Mouse (Mus musculus) limb, embryonic 12.5 days (tissue): ENCODE results near the gene Tbkbp1. TPM values are rescaled to one million over a fixed set of nuclear protein-coding genes. Genes with fewer than 3 reads are reported as not detected.

Experiments used
- ATAC-seq: fragments of 200-750 bp; cut with Nextera tagmentation; 2 replicates; pipeline ENCODE4 v1.8.0; 2017; ENCODE audit warnings: low read depth, moderate TSS enrichment; ENCODE audit not compliant: insufficient number of reproducible peaks, insufficient read depth, low FRiP score, low TSS enrichment
- H3K27ac ChIP-seq: fragments of 300-500 bp; sonication (generic); 2 replicates; pipeline ENCODE4 v1.5.1; 2016; ENCODE audit warnings: mild to moderate bottlenecking, moderate library complexity
- H3K27me3 ChIP-seq: fragments of 300-500 bp; sonication (generic); 2 replicates; pipeline ENCODE4 v1.6.1; 2016; ENCODE audit warnings: mild to moderate bottlenecking, moderate library complexity
- H3K36me3 ChIP-seq: fragments of 300-500 bp; sonication (generic); 2 replicates; pipeline ENCODE4 v1.6.1; 2016; ENCODE audit warnings: mild to moderate bottlenecking, moderate library complexity
- H3K4me1 ChIP-seq: fragments of 300-500 bp; sonication (generic); replicated peaks from 2 replicates; pipeline ENCODE4 v1.6.1; 2016
- H3K4me2 ChIP-seq: fragments of 300-500 bp; sonication (generic); 2 replicates; pipeline ENCODE4 v1.6.1; 2016; ENCODE audit warnings: mild to moderate bottlenecking, moderate library complexity
- H3K4me3 ChIP-seq: fragments of 300-500 bp; sonication (generic); replicated peaks from 2 replicates; pipeline ENCODE4 v1.5.1; 2016; ENCODE audit warnings: mild to moderate bottlenecking
- H3K9ac ChIP-seq: fragments of 300-500 bp; sonication (generic); replicated peaks from 2 replicates; pipeline ENCODE4 v1.6.1; 2016; ENCODE audit warnings: mild to moderate bottlenecking, moderate library complexity
- H3K9me3 ChIP-seq: fragments of 300-500 bp; sonication (generic); 2 replicates; pipeline ENCODE4 v1.6.1; 2016; ENCODE audit warnings: mild to moderate bottlenecking, moderate library complexity
- WGBS: fragments of 180-500 bp; shearing (Covaris S2); methylation state at CpG from one replicate; pipeline ENCODE4 v1.1.7; 2016; 5-methylcytosine and 5-hydroxymethylcytosine counted together
- polyA plus RNA-seq: library from polyadenylated mRNA; unstranded; fragments of >200 nt; fragmentation: Nextera tagmentation; extraction: Ambion mirVana; gene quantifications from 2 replicates; pipeline ENCODE4 v1.2.1, GENCODE M21; 2016

The Tbkbp1 gene
- polyA plus RNA-seq, 1 experiment from 2014 or later = 8.0 TPM

DNA sequence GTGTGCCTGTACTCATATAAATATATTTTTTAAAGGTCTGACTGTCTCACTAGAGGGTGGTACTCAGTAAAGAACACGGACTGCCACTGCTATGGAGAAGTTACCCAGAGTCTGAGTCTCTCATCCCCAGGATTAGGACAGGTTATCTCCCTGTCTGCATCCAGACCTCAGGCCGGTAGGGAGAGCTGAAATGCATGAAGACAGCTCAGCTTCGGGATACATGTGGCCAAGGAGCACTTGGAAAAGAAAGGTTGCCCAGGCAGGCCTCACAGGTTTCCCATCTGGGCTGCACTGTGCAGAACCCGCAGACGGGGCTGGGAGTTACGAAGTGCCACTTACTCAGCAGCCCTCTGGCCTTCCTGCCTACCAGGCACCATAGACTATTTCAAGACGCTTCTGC is 5.7 kb upstream of the Tbkbp1 start:
- no peak overlapping the region for H3K4me3 ChIP-seq
- no peak overlapping the region for H3K9ac ChIP-seq
- H3K36me3 ChIP-seq = peaks cover 73% of the 10 kb centered on the region
- H3K27me3 ChIP-seq = no peaks in the 10 kb centered on the region
- no peak for ATAC-seq
- no peak overlapping the region for H3K4me2 ChIP-seq
- no peak overlapping the region for H3K27ac ChIP-seq
- 77% methylated on average over 7 of the region's 7 CpGs for WGBS
- no peaks in the 10 kb centered on the region for H3K9me3 ChIP-seq
- peaks cover 21% of the 10 kb centered on the region for H3K4me1 ChIP-seq

GRCm38 (mm10) chr11:97152662-97153287 is 1.5 kb upstream of the Tbkbp1 start:
- peak overlapping the region; percentile 86 for H3K4me2 ChIP-seq
- no peaks in the 10 kb centered on the region for H3K9me3 ChIP-seq
- no peak overlapping the region for H3K27ac ChIP-seq
- no peak for ATAC-seq
- peaks cover 41% of the 10 kb centered on the region for H3K36me3 ChIP-seq
- WGBS = 23% methylated on average over 10 of the region's 10 CpGs
- H3K4me1 ChIP-seq = peaks cover 44% of the 10 kb centered on the region
- peaks cover 15% of the 10 kb centered on the region; the same call in 1 of the 2 replicates for H3K27me3 ChIP-seq
- no peak overlapping the region; the same call in 1 of the 2 replicates for H3K4me3 ChIP-seq
- 0 out of 2 replicates have a peak overlapping the region, but pooled peaks have one; percentile 8 for H3K9ac ChIP-seq

GRCm38 (mm10) chr11:97152023-97152426 is 730 bp upstream of the Tbkbp1 start:
- Histone ChIP-seq H3K4me1 (peaks cover 49% of the 10 kb centered on the region), H3K36me3 (peaks cover 41% of the 10 kb centered on the region), H3K9ac (peak overlapping the region; percentile 89), H3K4me3 (peak overlapping the region; percentile 75), H3K9me3 (no peaks in the 10 kb centered on the region), H3K27ac (no peak overlapping the region), H3K4me2 (peak overlapping the region; percentile 86), H3K27me3 (peaks cover 15% of the 10 kb centered on the region; the same call in 1 of the 2 replicates)
- 1% methylated on average over 11 of the region's 11 CpGs for WGBS
- no peak for ATAC-seq

GRCm38 (mm10) chr11:97150411-97151330 is 624 bp downstream of the Tbkbp1 start:
- Histone ChIP-seq H3K36me3 (peaks cover 38% of the 10 kb centered on the region), H3K27ac (peak overlapping the region; percentile 92), H3K27me3 (peaks cover 22% of the 10 kb centered on the region; the same call in 1 of the 2 replicates), H3K4me3 (peak overlapping the region; percentile 75), H3K4me1 (peaks cover 54% of the 10 kb centered on the region), H3K4me2 (peak overlapping the region; percentile 86), H3K9me3 (no peaks in the 10 kb centered on the region), H3K9ac (peak overlapping the region; percentile 89)
- peak; percentile 65 for ATAC-seq
- 1% methylated on average over 78 of the region's 102 CpGs for WGBS

- H3K4me1 ChIP-seq = peaks cover 54% of the 10 kb centered on the region
- H3K27ac ChIP-seq = peak overlapping the region; percentile 92
- peak overlapping the region; percentile 75 for H3K4me3 ChIP-seq
- WGBS = 4% methylated on average over 14 of the region's 14 CpGs
- peaks cover 37% of the 10 kb centered on the region for H3K36me3 ChIP-seq
- peaks cover 26% of the 10 kb centered on the region; the same call in 1 of the 2 replicates for H3K27me3 ChIP-seq
- H3K9me3 ChIP-seq = no peaks in the 10 kb centered on the region
- H3K4me2 ChIP-seq = peak overlapping the region; percentile 86
- 0 out of 2 replicates have a peak, but pooled peaks have one; percentile 1 for ATAC-seq
- peak overlapping the region; percentile 89 for H3K9ac ChIP-seq
These were observed 1.3 kb downstream of the Tbkbp1 start for GRCm38 (mm10) chr11:97149995-97150410.

DNA sequence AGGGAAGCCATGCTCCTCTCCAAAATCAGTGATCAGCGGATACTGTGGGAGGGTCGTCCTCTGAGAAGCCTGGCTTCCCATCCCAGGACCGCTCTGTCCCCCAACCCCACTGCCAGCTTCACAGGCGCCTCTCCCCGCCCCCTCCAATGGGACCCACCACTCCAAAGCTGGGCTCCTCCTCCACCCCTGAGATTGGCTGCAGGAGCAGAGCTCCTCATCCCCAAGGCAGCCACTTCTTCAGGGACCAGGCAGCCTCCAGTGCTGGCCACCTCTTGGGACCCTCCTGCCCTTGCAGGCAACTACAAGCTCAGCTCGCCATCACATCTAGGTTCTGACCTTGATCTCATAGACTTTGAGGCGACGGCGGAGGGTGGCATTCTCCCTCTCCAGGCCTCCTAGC is 2.3 kb downstream of the Tbkbp1 start:
- H3K4me2 ChIP-seq = peak overlapping the region; percentile 86
- no peak overlapping the region for H3K9ac ChIP-seq
- H3K4me3 ChIP-seq = peak overlapping the region; percentile 75
- ATAC-seq = no peak
- H3K27me3 ChIP-seq = peaks cover 26% of the 10 kb centered on the region; the same call in 1 of the 2 replicates
- H3K27ac ChIP-seq = no peak overlapping the region
- peaks cover 44% of the 10 kb centered on the region for H3K36me3 ChIP-seq
- 18% methylated on average over 9 of the region's 9 CpGs for WGBS
- H3K4me1 ChIP-seq = peaks cover 49% of the 10 kb centered on the region
- no peaks in the 10 kb centered on the region for H3K9me3 ChIP-seq

- no peak for ATAC-seq
- Histone ChIP-seq H3K4me2 (peak overlapping the region; percentile 86), H3K4me1 (peaks cover 45% of the 10 kb centered on the region), H3K4me3 (peak overlapping the region; percentile 75), H3K27ac (no peak overlapping the region), H3K36me3 (peaks cover 48% of the 10 kb centered on the region), H3K9ac (no peak overlapping the region), H3K27me3 (peaks cover 26% of the 10 kb centered on the region; the same call in 1 of the 2 replicates), H3K9me3 (no peaks in the 10 kb centered on the region)
- 26% methylated on average over 12 of the region's 12 CpGs for WGBS
These were observed 2.7 kb downstream of the Tbkbp1 start for GRCm38 (mm10) chr11:97148591-97148990.

- peaks cover 26% of the 10 kb centered on the region; the same call in 1 of the 2 replicates for H3K27me3 ChIP-seq
- peaks cover 56% of the 10 kb centered on the region for H3K36me3 ChIP-seq
- no peak overlapping the region for H3K9ac ChIP-seq
- 77% methylated on average over 8 of the region's 8 CpGs for WGBS
- H3K4me1 ChIP-seq = peaks cover 36% of the 10 kb centered on the region
- no peak overlapping the region for H3K27ac ChIP-seq
- H3K9me3 ChIP-seq = no peaks in the 10 kb centered on the region
- no peak for ATAC-seq
- no peak overlapping the region for H3K4me2 ChIP-seq
- H3K4me3 ChIP-seq = no peak overlapping the region
These were observed 4.0 kb downstream of the Tbkbp1 start for GRCm38 (mm10) chr11:97147333-97147732.

DNA sequence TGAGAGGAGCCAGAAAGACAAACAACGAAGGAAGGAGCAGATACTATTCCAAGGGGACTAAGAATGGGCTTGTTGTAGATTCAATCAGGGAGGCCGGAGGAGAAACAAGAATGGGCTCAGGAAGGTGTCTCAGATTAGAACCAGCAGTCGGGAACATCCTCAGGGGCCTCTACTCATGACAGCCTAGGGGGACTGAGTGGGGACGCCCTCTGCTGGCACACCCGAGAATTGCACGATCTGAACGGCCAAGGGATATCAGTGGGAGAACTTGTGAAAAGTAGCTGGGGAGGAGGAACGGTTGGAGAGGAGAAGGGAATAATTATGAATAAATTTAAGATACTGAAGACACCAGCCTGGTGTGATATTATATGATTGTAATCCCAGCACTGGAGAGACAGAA is 4.6 kb downstream of the Tbkbp1 start:
- Histone ChIP-seq H3K36me3 (peaks cover 62% of the 10 kb centered on the region), H3K27me3 (peaks cover 31% of the 10 kb centered on the region), H3K9me3 (no peaks in the 10 kb centered on the region), H3K4me1 (peaks cover 30% of the 10 kb centered on the region), H3K9ac (0 out of 2 replicates have a peak overlapping the region, but pooled peaks have one; percentile 23), H3K4me3 (no peak overlapping the region), H3K27ac (no peak overlapping the region), H3K4me2 (no peak overlapping the region)
- no peak for ATAC-seq
- 9% methylated on average over 8 of the region's 8 CpGs for WGBS

DNA sequence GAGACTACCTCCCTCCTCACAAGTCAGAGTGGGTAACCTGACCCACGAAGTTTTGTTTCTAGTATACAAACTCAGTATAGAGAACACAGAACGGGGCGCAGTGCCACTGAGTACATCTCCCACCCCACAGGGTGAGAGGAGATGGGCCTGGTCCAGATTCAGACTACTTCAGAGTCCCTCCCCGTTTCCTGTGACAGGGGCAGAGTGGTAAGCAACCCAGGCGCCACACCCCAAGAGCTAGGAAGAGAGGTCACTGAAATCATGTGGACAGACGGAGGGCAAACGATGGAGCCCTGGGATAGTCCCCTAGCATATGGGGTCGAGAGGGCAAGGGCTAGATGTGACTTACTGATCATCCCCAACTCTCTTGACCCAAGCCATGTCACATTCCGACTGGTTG is 5.3 kb downstream of the Tbkbp1 start:
- Histone ChIP-seq H3K9me3 (no peaks in the 10 kb centered on the region), H3K4me3 (no peak overlapping the region), H3K4me1 (peaks cover 30% of the 10 kb centered on the region), H3K36me3 (peaks cover 66% of the 10 kb centered on the region), H3K4me2 (no peak overlapping the region), H3K27me3 (peaks cover 38% of the 10 kb centered on the region), H3K27ac (no peak overlapping the region), H3K9ac (no peak overlapping the region)
- no peak for ATAC-seq
- whole genome bisulfite sequencing = 60% methylated on average over 9 of the region's 9 CpGs

- peaks cover 45% of the 10 kb centered on the region for H3K27me3 ChIP-seq
- peaks cover 30% of the 10 kb centered on the region for H3K4me1 ChIP-seq
These were observed 6.0 kb downstream of the Tbkbp1 start for GRCm38 (mm10) chr11:97145320-97145719.

More at GRCm38 (mm10) chr11:97145320-97145719, 6.0 kb downstream of the Tbkbp1 start:
- Histone ChIP-seq H3K4me2 (no peak overlapping the region), H3K4me3 (no peak overlapping the region), H3K27ac (no peak overlapping the region), H3K36me3 (peaks cover 71% of the 10 kb centered on the region), H3K9me3 (no peaks in the 10 kb centered on the region), H3K9ac (no peak overlapping the region)
- WGBS = 42% methylated on average over 2 of the region's 2 CpGs
- ATAC-seq = no peak
